Mouse (Mus musculus) forebrain, embryonic 14.5 days (tissue): ENCODE data around the gene Best2. TPM values are rescaled to one million over a fixed set of nuclear protein-coding genes. Genes with fewer than 3 reads are reported as not detected.
A peak's percentile ranks its signal among the peaks of the same experiment; 100 is the strongest.

ENCODE experiments used
- ATAC-seq: fragments of 200-750 bp; cut with Nextera tagmentation; 2 replicates; pipeline ENCODE4 v1.8.0; 2017; ENCODE audit warnings: mild to moderate bottlenecking, moderate library complexity
- DNase-seq: peaks from one replicate; pipeline ENCODE4 v3.0.0-alpha.2; 2015; ENCODE audit warnings: low spot score
- H3K27ac ChIP-seq: fragments of 300-500 bp; sonication (generic); 2 replicates; pipeline ENCODE4 v1.5.1; 2014; ENCODE audit warnings: low read depth, mild to moderate bottlenecking, control low read depth, low read length, moderate library complexity
- H3K27me3 ChIP-seq: fragments of 300-500 bp; sonication (generic); replicated peaks from 2 replicates; pipeline ENCODE4 v1.6.1; 2014; ENCODE audit warnings: low read length, control low read depth, mixed read lengths; ENCODE audit not compliant: control insufficient read depth, insufficient read depth
- H3K36me3 ChIP-seq: fragments of 300-500 bp; sonication (generic); 2 replicates; pipeline ENCODE4 v1.6.1; 2014; ENCODE audit warnings: low read length, control low read depth; ENCODE audit not compliant: control insufficient read depth, insufficient read depth
- H3K4me1 ChIP-seq: fragments of 300-500 bp; sonication (generic); 2 replicates; pipeline ENCODE4 v1.6.1; 2014; ENCODE audit warnings: antibody characterized with exemption, low read length, control low read depth; ENCODE audit not compliant: control insufficient read depth, insufficient read depth
- H3K4me2 ChIP-seq: fragments of 300-500 bp; sonication (generic); 2 replicates; pipeline ENCODE4 v1.6.1; 2014; ENCODE audit warnings: mild to moderate bottlenecking, control low read depth, low read length
- H3K4me3 ChIP-seq: fragments of 300-500 bp; sonication (generic); 2 replicates; pipeline ENCODE4 v1.5.1; 2014; ENCODE audit warnings: low read depth, low read length, control low read depth
- H3K9ac ChIP-seq: fragments of 300-500 bp; sonication (generic); 2 replicates; pipeline ENCODE4 v1.6.1; 2014; ENCODE audit warnings: mild to moderate bottlenecking, low read length, control low read depth, moderate library complexity
- H3K9me3 ChIP-seq: fragments of 300-500 bp; sonication (generic); replicated peaks from 2 replicates; pipeline ENCODE4 v1.6.1; 2016; ENCODE audit warnings: low read length, control low read depth, mixed read lengths; ENCODE audit not compliant: control insufficient read depth
- WGBS: fragments of 180-500 bp; shearing (Covaris S2); extraction: QIAGEN DNeasy Blood & Tissue Kit; methylation state at CpG from one replicate; pipeline ENCODE4 v1.1.7; 2014; 5-methylcytosine and 5-hydroxymethylcytosine counted together
- microRNA-seq: library from miRNA; unstranded; fragments of <30 nt; microRNA quantifications from one replicate; pipeline ENCODE4, GENCODE M21; 2016
- polyA plus RNA-seq: library from polyadenylated mRNA; unstranded; fragments of >200 nt; fragmentation: Nextera tagmentation; extraction: Ambion mirVana; gene quantifications from 2 replicates; pipeline ENCODE4 v1.2.1, GENCODE M21; 2014

Gene Best2
- polyA plus RNA-seq, 1 experiment from 2014 or later = not detected

- Histone ChIP-seq H3K4me3 (no peak overlapping the region), H3K27me3 (no peaks in the 10 kb centered on the region), H3K4me1 (peaks cover 21% of the 10 kb centered on the region), H3K4me2 (no peak overlapping the region), H3K36me3 (peaks cover 22% of the 10 kb centered on the region), H3K27ac (no peak overlapping the region), H3K9ac (peak overlapping the region; percentile 17; the same call in 1 of the 2 replicates), H3K9me3 (no peaks in the 10 kb centered on the region)
- no peak for ATAC-seq
- no peak for DNase-seq
- WGBS = 87% methylated on average over 13 of the region's 13 CpGs
Observed at GRCm38 (mm10) chr8:84967532-84968304, 46.6 kb downstream of the Best2 start.

GRCm38 (mm10) chr8:84966603-84967002 is 47.7 kb downstream of the Best2 start:
- H3K4me1 ChIP-seq = peaks cover 21% of the 10 kb centered on the region
- no peak overlapping the region for H3K4me3 ChIP-seq
- H3K9ac ChIP-seq = peak overlapping the region; percentile 13; the same call in 1 of the 2 replicates
- 70% methylated on average over 3 of the region's 3 CpGs for WGBS
- no peak overlapping the region for H3K27ac ChIP-seq
- H3K27me3 ChIP-seq = no peaks in the 10 kb centered on the region
- DNase-seq = no peak
- no peak overlapping the region; the same call in 1 of the 2 replicates for H3K4me2 ChIP-seq
- H3K36me3 ChIP-seq = peaks cover 17% of the 10 kb centered on the region
- ATAC-seq = 0 out of 2 replicates have a peak, but pooled peaks have one; percentile 3
- no peaks in the 10 kb centered on the region for H3K9me3 ChIP-seq

- DNase-seq = peak; percentile 99
- WGBS = under 1% methylated on average over 41 of the region's 41 CpGs
Observed at GRCm38 (mm10) chr8:84965731-84966291, 48.5 kb downstream of the Best2 start.

GRCm38 (mm10) chr8:84963952-84964351 is 50.4 kb downstream of the Best2 start:
- Histone ChIP-seq H3K27ac (no peak overlapping the region), H3K9me3 (no peaks in the 10 kb centered on the region), H3K27me3 (no peaks in the 10 kb centered on the region), H3K4me2 (no peak overlapping the region), H3K36me3 (peaks cover 22% of the 10 kb centered on the region), H3K9ac (no peak overlapping the region), H3K4me1 (peaks cover 13% of the 10 kb centered on the region), H3K4me3 (no peak overlapping the region)
- DNase-seq (no peak), ATAC-seq (no peak)
- 89% methylated on average over 4 of the region's 4 CpGs for WGBS

More at GRCm38 (mm10) chr8:84965731-84966291, 48.5 kb downstream of the Best2 start:
- H3K4me2 ChIP-seq = peak overlapping the region; percentile 92
- H3K4me3 ChIP-seq = peak overlapping the region; percentile 63
- peak overlapping the region; percentile 65; the same call in 1 of the 2 replicates for H3K27ac ChIP-seq
- H3K27me3 ChIP-seq = no peaks in the 10 kb centered on the region
- H3K9me3 ChIP-seq = no peaks in the 10 kb centered on the region
- H3K9ac ChIP-seq = peak overlapping the region; percentile 77
- peak; percentile 88 for ATAC-seq
- H3K4me1 ChIP-seq = peaks cover 17% of the 10 kb centered on the region
- H3K36me3 ChIP-seq = peaks cover 13% of the 10 kb centered on the region

- no peaks in the 10 kb centered on the region for H3K9me3 ChIP-seq
- peaks cover 29% of the 10 kb centered on the region for H3K36me3 ChIP-seq
- no peaks in the 10 kb centered on the region for H3K27me3 ChIP-seq
- H3K4me1 ChIP-seq = peaks cover under 1% of the 10 kb centered on the region; the same call in 1 of the 2 replicates
- no peak overlapping the region for H3K9ac ChIP-seq
- H3K4me3 ChIP-seq = no peak overlapping the region
- H3K27ac ChIP-seq = no peak overlapping the region
- DNase-seq (no peak), ATAC-seq (no peak)
- H3K4me2 ChIP-seq = no peak overlapping the region
- 92% methylated on average over 7 of the region's 7 CpGs for WGBS
Observed at GRCm38 (mm10) chr8:84959811-84960210, 54.5 kb downstream of the Best2 start.

Small RNAs within 50 kb of the gene (microRNA-seq; reads per million reads assigned to microRNA genes)
- gene Mir7070 = 1.7 reads per million, percentile 7 among the genes with 10 or more reads in this experiment

Other genes starting within 250 kb of the Best2 start
- gene Nfix, start 214.2 kb downstream of the Best2 start, polyA plus RNA-seq = 237 and 318 TPM in 2 replicates
- 8.6 and 9.4 TPM in 2 replicates for gene Dand5, start 191.7 kb downstream of the Best2 start, polyA plus RNA-seq
- gene Gadd45gip1, start 183.0 kb downstream of the Best2 start, polyA plus RNA-seq = 35.2 and 41.3 TPM in 2 replicates
- 87.3 and 88.1 TPM in 2 replicates for gene Rad23a, start 173.9 kb downstream of the Best2 start, polyA plus RNA-seq
- gene Calr, start 167.6 kb downstream of the Best2 start, polyA plus RNA-seq = 514 and 606 TPM in 2 replicates
- 92.3 and 102 TPM in 2 replicates for gene Farsa, start 157.5 kb downstream of the Best2 start, polyA plus RNA-seq
- gene Syce2, start 142.4 kb downstream of the Best2 start, polyA plus RNA-seq = 58.0 and 71.5 TPM in 2 replicates
- gene Gcdh, start 120.6 kb downstream of the Best2 start, polyA plus RNA-seq = 27.1 and 30.0 TPM in 2 replicates
- 0.74 and 0.99 TPM in 2 replicates for gene Klf1, start 112.6 kb downstream of the Best2 start, polyA plus RNA-seq
- gene Dnase2a, start 106.0 kb downstream of the Best2 start, polyA plus RNA-seq = 4.8 and 5.5 TPM in 2 replicates
- 24.5 and 40.2 TPM in 2 replicates for gene Mast1, start 77.2 kb downstream of the Best2 start, polyA plus RNA-seq
- gene Rtbdn, start 67.5 kb downstream of the Best2 start, polyA plus RNA-seq = 0.47 and 0.73 TPM in 2 replicates
- not detected in 2 replicates for gene Gm49661, start 45.1 kb downstream of the Best2 start, polyA plus RNA-seq
- 1,735 and 2,101 TPM in 2 replicates for gene Prdx2, start 44.9 kb downstream of the Best2 start, polyA plus RNA-seq
- 93.3 and 111 TPM in 2 replicates for gene Rnaseh2a, start 44.8 kb downstream of the Best2 start, polyA plus RNA-seq
- 5.0 and 6.5 TPM in 2 replicates for gene Junb, start 35.8 kb downstream of the Best2 start, polyA plus RNA-seq
- gene Hook2, start 23.9 kb downstream of the Best2 start, polyA plus RNA-seq = 13.0 and 20.3 TPM in 2 replicates
- gene Asna1, start 10.8 kb upstream of the Best2 start, polyA plus RNA-seq = 166 and 178 TPM in 2 replicates
- 166 and 169 TPM in 2 replicates for gene Trir, start 12.3 kb upstream of the Best2 start, polyA plus RNA-seq
- 27.8 and 36.8 TPM in 2 replicates for gene Tnpo2, start 22.4 kb upstream of the Best2 start, polyA plus RNA-seq
- 46.5 and 56.2 TPM in 2 replicates for gene Fbxw9, start 45.5 kb upstream of the Best2 start, polyA plus RNA-seq
- gene Gm5741, start 53.5 kb upstream of the Best2 start, polyA plus RNA-seq = 0.88 TPM in 1 of 2 replicates, not detected in the other
- 83.4 and 85.3 TPM in 2 replicates for gene Dhps, start 57.2 kb upstream of the Best2 start, polyA plus RNA-seq
- gene Wdr83os, start 66.2 kb upstream of the Best2 start, polyA plus RNA-seq = 147 and 170 TPM in 2 replicates
- 49.7 and 50.1 TPM in 2 replicates for gene Wdr83, start 66.8 kb upstream of the Best2 start, polyA plus RNA-seq
- gene Man2b1, start 68.7 kb upstream of the Best2 start, polyA plus RNA-seq = 10.8 and 14.5 TPM in 2 replicates
- 1.7 and 2.7 TPM in 2 replicates for gene Zfp791, start 108.6 kb upstream of the Best2 start, polyA plus RNA-seq
- gene Cks1brt, start 137.4 kb upstream of the Best2 start, polyA plus RNA-seq = not detected in 2 replicates
- not detected in 2 replicates for gene Olfr371, start 211.5 kb upstream of the Best2 start, polyA plus RNA-seq